Mouse (Mus musculus) liver, postnatal 0 days (tissue): ENCODE measurements at regions not wholly inside any gene's neighbourhood (a gene's known extent, or its start where the extent isn't known, plus 50 kb on each side); places are given as distances from the start of the nearest gene placed in this dataset.
"Not testable (repeated sequence)": the region's sequence is repeated elsewhere in the genome, so short reads cannot be mapped to it uniquely, and the experiment has no call there.

Source experiments
- ATAC-seq: fragments of 200-750 bp; cut with Nextera tagmentation; 2 replicates; pipeline ENCODE4 v1.8.0; 2017; ENCODE audit warnings: mild to moderate bottlenecking, moderate library complexity
- DNase-seq: peaks from one replicate; pipeline ENCODE4 v3.0.0-alpha.2; 2016
- H3K27ac ChIP-seq: fragments of 300-500 bp; sonication (generic); 2 replicates; pipeline ENCODE4 v1.5.1; 2014; ENCODE audit warnings: antibody characterized with exemption, moderate library complexity, mild to moderate bottlenecking, low read depth
- H3K27me3 ChIP-seq: fragments of 300-500 bp; sonication (generic); 2 replicates; pipeline ENCODE4 v1.6.1; 2014; ENCODE audit warnings: low read length, control low read depth, mixed read lengths; ENCODE audit not compliant: insufficient read depth
- H3K36me3 ChIP-seq: fragments of 300-500 bp; sonication (generic); replicated peaks from 2 replicates; pipeline ENCODE4 v1.6.1; 2014; ENCODE audit warnings: mild to moderate bottlenecking, control low read depth, low read length, moderate library complexity, mixed read lengths; ENCODE audit not compliant: insufficient read depth
- H3K4me1 ChIP-seq: fragments of 300-500 bp; sonication (generic); 2 replicates; pipeline ENCODE4 v1.6.1; 2014; ENCODE audit warnings: antibody characterized with exemption, mild to moderate bottlenecking, control low read depth; ENCODE audit not compliant: insufficient read depth
- H3K4me2 ChIP-seq: fragments of 300-500 bp; sonication (generic); 2 replicates; pipeline ENCODE4 v1.6.1; 2014; ENCODE audit warnings: low read depth, mild to moderate bottlenecking, low read length, moderate library complexity, mixed read lengths
- H3K4me3 ChIP-seq: fragments of 300-500 bp; sonication (generic); 2 replicates; pipeline ENCODE4 v1.5.1; 2014; ENCODE audit warnings: low read depth, low read length
- H3K9ac ChIP-seq: fragments of 300-500 bp; sonication (generic); replicated peaks from 2 replicates; pipeline ENCODE4 v1.6.1; 2014; ENCODE audit warnings: mild to moderate bottlenecking, moderate library complexity
- H3K9me3 ChIP-seq: fragments of 300-500 bp; sonication (generic); 2 replicates; pipeline ENCODE4 v1.6.1; 2016; ENCODE audit warnings: mild to moderate bottlenecking, control low read depth, low read length, mixed read lengths
- CTCF ChIP-seq: sonication (generic); IDR thresholded peaks from 2 replicates; pipeline ENCODE4 v1.5.1; 2016; ENCODE audit warnings: antibody characterized with exemption, low read depth
- EP300 ChIP-seq: IDR thresholded peaks from 2 replicates; pipeline ENCODE4 v1.6.1; 2016; ENCODE audit warnings: antibody characterized with exemption, low read depth, mild to moderate bottlenecking
- WGBS: fragments of 180-500 bp; shearing (Covaris S2); extraction: QIAGEN DNeasy Blood & Tissue Kit; methylation state at CpG from one replicate; pipeline ENCODE4 v1.1.7; 2014; ENCODE audit not compliant: insufficient replicate concordance; 5-methylcytosine and 5-hydroxymethylcytosine counted together

DNA sequence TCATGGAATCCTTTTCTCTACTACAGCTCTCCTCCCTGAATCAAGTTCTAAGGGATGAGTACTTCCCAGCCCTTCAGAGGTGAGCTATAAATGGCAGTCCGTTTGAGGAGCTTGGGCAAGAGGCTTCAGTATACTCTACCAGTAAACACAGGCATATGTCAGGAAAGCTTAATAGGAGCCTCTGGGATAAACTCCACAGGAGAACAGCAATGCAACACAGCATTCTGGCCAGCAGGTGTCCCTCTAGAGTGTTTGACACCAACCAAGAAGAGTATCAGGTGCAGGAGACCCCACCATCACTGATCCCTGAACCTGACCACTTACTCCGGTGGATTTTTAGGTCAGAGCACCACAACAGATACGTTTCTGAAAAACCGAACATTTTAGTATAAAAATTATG lies 178.0 kb upstream of the Klf14 start:
- no peak for TF ChIP-seq EP300
- TF ChIP-seq CTCF = peak; percentile 72
- Histone ChIP-seq H3K4me2 (no peak overlapping the region), H3K4me3 (no peak overlapping the region), H3K27me3 (no peaks in the 10 kb centered on the region), H3K36me3 (no peaks in the 10 kb centered on the region), H3K27ac (no peak overlapping the region), H3K9me3 (no peaks in the 10 kb centered on the region), H3K9ac (no peak overlapping the region), H3K4me1 (no peaks in the 10 kb centered on the region)
- WGBS = 55% methylated on average over 4 of the region's 4 CpGs
- ATAC-seq (peak; percentile 71), DNase-seq (peak; percentile 59)

DNA sequence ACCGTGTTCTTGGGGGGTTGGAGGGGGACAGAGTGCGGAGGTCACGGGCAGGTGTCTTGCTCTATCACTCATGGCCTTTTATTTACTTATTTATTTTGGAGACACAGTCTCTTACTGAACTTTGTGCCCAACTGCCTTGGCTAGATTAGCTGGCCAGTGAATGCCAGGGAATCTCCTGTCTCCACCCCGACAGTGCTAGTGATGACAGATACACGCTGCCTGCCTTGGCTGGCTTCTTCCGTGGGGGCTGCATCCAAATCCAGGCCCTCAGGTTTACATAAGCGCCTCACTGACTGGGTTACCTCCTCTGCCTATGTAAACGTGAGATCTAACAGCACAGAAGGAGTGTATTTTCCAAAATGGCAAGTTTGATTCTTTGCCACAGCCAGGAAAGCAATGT lies 178.5 kb upstream of the Klf14 start:
- H3K27ac ChIP-seq = no peak overlapping the region
- H3K4me2 ChIP-seq = no peak overlapping the region
- no peaks in the 10 kb centered on the region for H3K4me1 ChIP-seq
- no peaks in the 10 kb centered on the region for H3K27me3 ChIP-seq
- H3K9ac ChIP-seq = no peak overlapping the region
- no peak for TF ChIP-seq CTCF
- TF ChIP-seq EP300 = no peak
- H3K36me3 ChIP-seq = no peaks in the 10 kb centered on the region
- DNase-seq = no peak
- no peak overlapping the region for H3K4me3 ChIP-seq
- no peaks in the 10 kb centered on the region for H3K9me3 ChIP-seq
- ATAC-seq = peak; percentile 36; the same call in 1 of the 2 replicates
- WGBS = 63% methylated on average over 8 of the region's 8 CpGs

DNA sequence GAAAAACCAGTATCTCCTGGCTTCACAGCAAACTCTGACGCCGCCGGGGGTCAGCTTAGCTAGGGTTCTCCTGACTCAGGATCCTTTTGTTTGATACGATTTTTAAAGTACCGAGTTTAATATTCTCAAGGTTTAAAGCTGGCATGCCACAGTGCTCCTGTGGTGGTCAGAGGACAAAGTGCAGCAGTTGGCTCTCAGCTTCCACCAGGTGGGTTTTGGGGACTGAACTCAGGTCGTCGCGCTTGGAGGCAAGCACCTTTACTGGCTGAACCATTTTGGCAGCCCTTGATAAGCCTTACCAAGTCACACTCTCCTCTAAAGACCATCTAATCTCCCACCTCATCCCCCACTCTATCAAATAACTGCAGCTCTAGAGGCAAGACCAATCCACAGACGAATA lies 181.1 kb upstream of the Klf14 start:
- no peak overlapping the region for H3K4me3 ChIP-seq
- ATAC-seq = no peak
- H3K9ac ChIP-seq = no peak overlapping the region
- WGBS = 78% methylated on average over 9 of the region's 9 CpGs
- no peak for DNase-seq
- no peaks in the 10 kb centered on the region for H3K9me3 ChIP-seq
- H3K36me3 ChIP-seq = no peaks in the 10 kb centered on the region
- no peaks in the 10 kb centered on the region for H3K4me1 ChIP-seq
- no peak overlapping the region for H3K27ac ChIP-seq
- TF ChIP-seq CTCF (no peak), EP300 (no peak)
- no peaks in the 10 kb centered on the region for H3K27me3 ChIP-seq
- no peak overlapping the region for H3K4me2 ChIP-seq

DNA sequence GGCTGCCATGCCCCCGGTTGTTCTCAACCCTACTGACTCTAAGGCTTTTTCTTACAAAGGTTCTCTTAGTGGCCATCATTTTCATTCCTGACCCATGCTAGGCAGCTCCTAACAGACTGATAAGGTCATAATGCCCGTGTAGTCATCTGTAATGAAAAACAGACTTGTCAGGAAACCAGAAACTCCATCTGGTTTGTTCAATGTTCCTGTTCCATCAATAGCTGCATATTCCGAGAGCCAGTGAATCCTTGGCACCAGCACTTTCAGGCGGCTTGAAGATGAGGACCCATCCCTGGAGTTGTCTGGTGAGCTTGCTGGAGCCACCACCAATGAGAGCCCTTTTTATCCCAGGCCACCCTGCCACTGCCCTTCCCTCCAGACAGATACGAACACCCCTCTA lies 181.7 kb upstream of the Klf14 start:
- no peak overlapping the region for H3K27ac ChIP-seq
- H3K4me1 ChIP-seq = no peaks in the 10 kb centered on the region
- WGBS = 69% methylated on average over 5 of the region's 5 CpGs
- H3K4me3 ChIP-seq = no peak overlapping the region
- H3K36me3 ChIP-seq = no peaks in the 10 kb centered on the region
- no peak overlapping the region for H3K9ac ChIP-seq
- H3K9me3 ChIP-seq = no peaks in the 10 kb centered on the region
- H3K4me2 ChIP-seq = no peak overlapping the region
- TF ChIP-seq EP300 (no peak), CTCF (no peak)
- no peaks in the 10 kb centered on the region for H3K27me3 ChIP-seq
- ATAC-seq (no peak), DNase-seq (no peak)

DNA sequence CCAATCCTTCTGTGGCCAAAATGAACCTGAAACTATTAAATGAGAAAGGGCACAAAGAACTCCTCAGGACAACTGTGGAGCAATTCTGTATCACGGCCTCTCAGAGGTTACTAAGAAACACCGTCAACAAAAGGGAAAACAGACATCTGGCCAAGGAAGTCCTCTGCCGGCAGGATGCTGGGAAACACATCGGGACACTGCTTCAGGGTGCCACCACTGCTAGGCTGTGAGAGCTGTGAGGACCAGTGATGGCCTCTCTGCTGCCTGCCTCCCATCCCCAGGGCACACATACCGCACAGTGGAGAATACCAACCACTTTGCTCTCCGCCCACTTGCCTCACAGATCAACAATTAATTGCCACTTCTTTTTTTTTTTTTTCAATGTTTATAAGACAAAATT lies 182.6 kb upstream of the Klf14 start:
- no peaks in the 10 kb centered on the region for H3K27me3 ChIP-seq
- no peaks in the 10 kb centered on the region for H3K36me3 ChIP-seq
- no peak overlapping the region for H3K4me3 ChIP-seq
- H3K27ac ChIP-seq = no peak overlapping the region
- WGBS = 71% methylated on average over 6 of the region's 6 CpGs
- TF ChIP-seq CTCF (no peak), EP300 (no peak)
- H3K9me3 ChIP-seq = no peaks in the 10 kb centered on the region
- no peak for DNase-seq
- no peak overlapping the region for H3K4me2 ChIP-seq
- no peak for ATAC-seq
- H3K9ac ChIP-seq = no peak overlapping the region
- no peaks in the 10 kb centered on the region; the same call in 1 of the 2 replicates for H3K4me1 ChIP-seq

DNA sequence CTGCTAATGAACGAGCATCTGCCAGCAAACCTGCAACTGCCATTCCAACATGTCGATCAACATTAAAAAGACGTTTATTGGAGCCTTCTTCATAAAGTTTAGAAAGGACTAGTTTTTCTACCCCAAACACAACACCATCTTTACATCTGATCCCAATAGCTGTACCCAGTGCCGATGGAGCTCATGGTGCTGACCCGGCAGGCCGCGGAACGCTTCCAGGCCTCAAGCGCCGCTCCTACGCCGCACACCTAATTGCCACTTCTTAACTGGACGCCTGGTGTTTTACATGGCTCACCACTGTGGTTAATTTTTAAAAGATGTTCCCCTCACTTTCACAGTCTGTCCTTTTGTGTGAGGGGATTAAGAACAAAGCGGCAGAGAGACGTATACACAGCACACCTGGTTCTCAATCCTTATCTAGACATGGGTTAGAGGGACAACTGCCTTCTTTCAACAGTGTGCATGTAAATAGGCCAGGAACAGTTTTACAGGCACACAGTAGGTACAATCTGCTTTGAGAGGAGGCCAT lies 183.7 kb upstream of the Klf14 start:
- not testable (repeated sequence) for H3K27me3 ChIP-seq, H3K4me2 ChIP-seq, DNase-seq, H3K36me3 ChIP-seq, ATAC-seq, H3K4me1 ChIP-seq, H3K4me3 ChIP-seq, H3K27ac ChIP-seq, H3K9me3 ChIP-seq, H3K9ac ChIP-seq
- WGBS = 91% methylated on average over 15 of the region's 15 CpGs

DNA sequence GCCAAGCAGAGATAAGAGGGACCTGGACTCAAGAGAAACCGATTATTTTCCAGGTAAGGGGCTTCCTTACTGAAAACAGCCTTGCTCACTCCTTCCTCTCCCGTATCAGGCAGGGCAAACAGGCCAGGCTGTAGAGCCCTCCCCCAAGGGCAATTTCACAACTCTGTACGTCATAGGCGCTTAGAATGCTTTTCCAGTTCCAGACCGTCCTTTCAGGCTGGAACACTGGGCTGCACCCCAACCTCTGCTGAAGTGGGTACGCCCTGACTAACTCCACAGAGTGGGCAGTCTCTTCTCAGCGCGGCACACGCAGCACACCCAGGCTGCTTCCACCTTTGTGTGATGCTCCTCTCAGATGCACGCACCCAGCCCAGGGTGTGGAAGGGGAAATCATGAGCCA lies 186.8 kb upstream of the Klf14 start:
- peak; percentile 84 for ATAC-seq
- WGBS = 59% methylated on average over 10 of the region's 10 CpGs
- Histone ChIP-seq H3K4me2 (no peak overlapping the region), H3K9me3 (no peaks in the 10 kb centered on the region), H3K4me1 (peaks cover 14% of the 10 kb centered on the region), H3K27me3 (no peaks in the 10 kb centered on the region), H3K36me3 (no peaks in the 10 kb centered on the region), H3K4me3 (no peak overlapping the region), H3K9ac (no peak overlapping the region), H3K27ac (peak overlapping the region; percentile 65)
- peak; percentile 74 for DNase-seq
- TF ChIP-seq EP300 (0 out of 2 replicates have a peak, but pooled peaks have one; percentile 9), CTCF (no peak)
